Mouse (Mus musculus): Measurements from ENCODE around the gene Gm2431. TPM values are rescaled to one million over a fixed set of nuclear protein-coding genes. Genes with fewer than 3 reads are reported as not detected.

Gm2431 gene
- polyA plus RNA-seq (2012; rRNA removed), result not detected in 2 replicates

GRCm38 (mm10) chr7:142258254-142258653, at the start of gene Gm2431:
Gene Gm2431, minus strand, starts transcription at chr7:142258354.

DNA sequence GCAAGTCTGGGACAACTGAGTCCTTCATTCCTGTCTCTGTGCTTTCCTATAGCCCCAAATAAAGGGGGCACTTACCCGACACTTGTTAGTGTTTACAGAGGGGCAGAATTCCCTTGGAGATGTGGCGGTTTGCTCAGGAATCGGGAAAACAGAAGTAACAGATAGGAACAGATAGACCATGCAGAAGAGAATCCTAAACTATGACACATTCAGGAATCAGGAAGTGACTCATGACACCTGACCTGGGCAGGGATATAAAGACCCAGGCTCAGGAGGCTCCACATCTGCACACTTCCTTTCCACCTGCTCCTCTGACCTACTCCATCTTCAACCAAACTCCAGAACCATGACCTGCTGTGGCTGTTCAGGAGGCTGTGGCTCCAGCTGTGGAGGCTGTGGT, 45.1 kb upstream of the Gm2431 start, which contains the start of gene Krtap5-4:
TSS of gene Krtap5-4 (plus strand) at position 301 of the 400 bp plus-strand sequence.

DNA sequence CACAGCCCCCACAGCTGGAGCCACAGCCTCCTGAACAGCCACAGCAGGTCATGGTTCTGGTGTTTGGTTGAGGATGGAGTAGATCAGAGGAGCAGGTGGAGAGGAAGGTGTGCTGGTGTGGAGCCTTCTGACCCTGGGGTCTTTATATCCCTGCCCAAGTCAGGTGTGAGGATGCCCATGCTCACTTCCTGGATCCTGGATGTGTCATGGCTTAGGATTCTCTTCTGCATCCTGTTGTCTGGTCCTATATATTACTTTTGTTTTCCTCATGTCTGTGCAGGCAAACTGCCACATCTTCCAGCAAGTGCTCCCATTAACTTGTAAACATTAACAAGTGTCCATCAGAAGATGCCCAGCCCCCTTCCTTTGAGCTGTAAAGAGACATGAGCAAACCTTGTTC, 38.9 kb upstream of the Gm2431 start, which contains the start of gene Krtap5-1:
TSS of gene Krtap5-1 (minus strand) at position 101 of the 400 bp plus-strand sequence.

GRCm38 (mm10) chr7:142274263-142274662, 16.1 kb upstream of the Gm2431 start, which contains the start of gene Gm4559:
Gene Gm4559, minus strand, starts transcription at chr7:142274363.

DNA sequence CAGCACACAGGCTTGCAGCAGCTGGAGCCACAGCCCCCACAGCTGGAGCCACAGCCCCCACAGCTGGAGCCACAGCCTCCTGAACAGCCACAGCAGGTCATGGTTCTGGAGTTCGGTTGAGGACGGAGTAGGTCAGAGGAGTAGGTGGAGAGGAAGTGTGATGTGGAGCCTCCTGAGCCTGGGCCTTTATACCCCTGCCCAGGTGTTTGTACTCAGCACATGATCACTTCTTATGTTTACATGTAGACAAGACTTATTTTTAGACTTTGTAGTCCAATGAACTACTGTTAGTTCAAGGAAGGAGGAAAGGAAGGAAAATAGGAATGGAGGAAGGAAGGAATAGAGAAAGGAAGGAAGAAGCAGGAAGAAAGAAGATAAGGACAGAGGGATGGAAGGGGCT, 17.2 kb downstream of the Gm2431 start, which contains the start of gene Gm40460:
TSS of gene Gm40460 (minus strand) at position 101 of the 400 bp plus-strand sequence.

DNA sequence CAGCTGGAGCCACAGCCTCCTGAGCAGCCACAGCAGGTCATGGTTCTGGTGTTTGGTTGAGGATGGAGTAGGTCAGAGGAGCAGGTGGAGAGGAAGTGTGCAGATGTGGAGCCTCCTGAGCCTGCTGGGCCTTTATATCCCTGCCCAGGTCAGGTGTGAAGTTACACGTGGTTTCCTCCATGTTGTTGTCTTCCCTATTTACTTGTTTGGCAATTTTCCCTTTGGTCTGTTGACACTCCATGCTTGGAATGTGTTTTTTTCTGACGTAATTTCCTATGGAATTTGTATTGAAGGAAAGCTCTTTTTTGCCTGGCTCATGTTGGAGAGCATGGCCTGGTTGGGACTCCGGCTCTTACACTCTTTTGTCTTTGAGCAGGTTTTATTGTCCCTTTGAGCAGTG, 28.3 kb downstream of the Gm2431 start, which contains the start of gene Krtap5-5:
TSS of gene Krtap5-5 (minus strand) at position 101 of the 400 bp plus-strand sequence.

GRCm38 (mm10) chr7:142211559-142211958, 46.6 kb downstream of the Gm2431 start, which contains the start of gene Gm7579:
Gene Gm7579, plus strand, starts transcription at chr7:142211859.

Other genes with a start within 250 kb of the Gm2431 start
- gene Mob2, start 197.3 kb downstream of the Gm2431 start, polyA plus RNA-seq (2012; rRNA removed), result 39.0 and 41.2 TPM in 2 replicates
- gene Dusp8, start 162.5 kb downstream of the Gm2431 start, polyA plus RNA-seq (2012; rRNA removed), result 88.4 and 113 TPM in 2 replicates
- not detected in 2 replicates for gene Gm45618, start 137.6 kb downstream of the Gm2431 start, polyA plus RNA-seq (2012; rRNA removed)
- not detected in 2 replicates for gene Gm39115, start 122.3 kb downstream of the Gm2431 start, polyA plus RNA-seq (2012; rRNA removed)
- not detected in 2 replicates for gene Gm45337, start 113.7 kb downstream of the Gm2431 start, polyA plus RNA-seq (2012; rRNA removed)
- not detected in 2 replicates for gene Gm29735, start 101.2 kb downstream of the Gm2431 start, polyA plus RNA-seq (2012; rRNA removed)
- not detected in 2 replicates for gene Gm4553, start 92.6 kb downstream of the Gm2431 start, polyA plus RNA-seq (2012; rRNA removed)
- gene Krtap5-2, start 82.3 kb downstream of the Gm2431 start, polyA plus RNA-seq (2012; rRNA removed), result not detected in 2 replicates
- gene Gm10153, start 68.0 kb downstream of the Gm2431 start, polyA plus RNA-seq (2012; rRNA removed), result not detected in 2 replicates
- gene Krtap5-3, start 57.0 kb downstream of the Gm2431 start, polyA plus RNA-seq (2012; rRNA removed), result not detected in 2 replicates
- 0.13 TPM in 1 of 2 replicates, not detected in the other for gene Gm7579, start 46.5 kb downstream of the Gm2431 start, polyA plus RNA-seq (2012; rRNA removed)
- gene Krtap5-5, start 28.4 kb downstream of the Gm2431 start, polyA plus RNA-seq (2012; rRNA removed), result not detected in 2 replicates
- gene Gm40460, start 17.3 kb downstream of the Gm2431 start, polyA plus RNA-seq (2012; rRNA removed), result not detected in 2 replicates
- not detected in 2 replicates for gene Gm4559, start 16.0 kb upstream of the Gm2431 start, polyA plus RNA-seq (2012; rRNA removed)
- gene Krtap5-1, start 38.8 kb upstream of the Gm2431 start, polyA plus RNA-seq (2012; rRNA removed), result not detected in 2 replicates
- gene Krtap5-4, start 45.2 kb upstream of the Gm2431 start, polyA plus RNA-seq (2012; rRNA removed), result not detected in 2 replicates
- 6.9 and 7.4 TPM in 2 replicates for gene Ifitm10, start 115.4 kb upstream of the Gm2431 start, polyA plus RNA-seq (2012; rRNA removed)
- gene Gm49369, start 124.3 kb upstream of the Gm2431 start, polyA plus RNA-seq (2012; rRNA removed), result 0.28 and 0.48 TPM in 2 replicates
- 186 and 196 TPM in 2 replicates for gene Ctsd, start 129.7 kb upstream of the Gm2431 start, polyA plus RNA-seq (2012; rRNA removed)
- gene Syt8, start 176.5 kb upstream of the Gm2431 start, polyA plus RNA-seq (2012; rRNA removed), result 0.11 and 3.3 TPM in 2 replicates
- gene Tnni2, start 183.5 kb upstream of the Gm2431 start, polyA plus RNA-seq (2012; rRNA removed), result 1.3 and 75.5 TPM in 2 replicates
- gene Lsp1, start 202.5 kb upstream of the Gm2431 start, polyA plus RNA-seq (2012; rRNA removed), result 7.4 and 8.8 TPM in 2 replicates
- 1.2 and 47.8 TPM in 2 replicates for gene Tnnt3, start 240.5 kb upstream of the Gm2431 start, polyA plus RNA-seq (2012; rRNA removed)

All from central nervous system, embryonic 18 days (tissue).